ENCODE assay signal across 15 mouse cellular contexts in the genomic region with DNA sequence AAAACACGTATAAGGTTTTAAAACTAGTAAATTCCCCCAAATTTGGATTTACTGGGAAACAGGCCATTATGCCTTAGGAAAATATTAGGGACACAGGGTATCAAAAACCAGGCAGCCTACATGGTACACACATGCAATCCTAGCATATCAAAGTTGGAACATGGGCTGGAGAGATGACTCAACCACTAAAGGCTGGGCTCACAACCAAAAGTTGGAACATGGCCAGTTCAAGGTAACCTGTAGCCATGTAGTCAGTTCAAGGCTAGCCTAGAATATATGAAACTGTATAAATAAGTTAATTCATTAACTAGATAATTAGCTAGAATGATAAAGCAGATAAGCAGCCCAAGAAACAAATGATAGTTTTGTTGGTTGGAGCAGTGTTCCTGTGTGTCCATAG. TPM values are rescaled to one million over a fixed set of nuclear protein-coding genes. Genes with fewer than 3 reads are reported as not detected.
"Had no signal": no experiment of that assay in that cellular context is flagged by ENCODE, and none has a peak within 500 bp of the region (broad histone marks: within the 10 kb centered on the region; RNA-seq: fewer than 3 reads in every experiment).

No protein-coding gene starts in this region.

- H3K9me3 ChIP-seq: limb, embryonic 12.5 days; liver, embryonic 15.5 days; midbrain, embryonic 13.5 days; neural tube, embryonic 12.5 days; stomach, embryonic 15.5 days had no signal

- ATAC-seq: lung, postnatal 0 days; midbrain, embryonic 13.5 days had no signal

- H3K4me3 ChIP-seq: limb, embryonic 12.5 days; liver, embryonic 15.5 days; midbrain, embryonic 13.5 days; neural tube, embryonic 12.5 days; stomach, embryonic 15.5 days had no signal

- H3K36me3 ChIP-seq: limb, embryonic 12.5 days; liver, embryonic 15.5 days; midbrain, embryonic 13.5 days; neural tube, embryonic 12.5 days; stomach, embryonic 15.5 days had no signal

- DNase-seq: kidney, adult 18-20 months; kidney, postnatal 10 days; kidney, postnatal 4 days; liver; lung, adult 2 months; lung, postnatal 36 days; right cerebral cortex, postnatal 14 days; thymus, postnatal 4 days had no signal

- H3K9ac ChIP-seq: limb, embryonic 12.5 days; liver, embryonic 15.5 days; midbrain, embryonic 13.5 days; neural tube, embryonic 12.5 days; stomach, embryonic 15.5 days had no signal

- H3K27ac ChIP-seq: limb, embryonic 12.5 days; liver, embryonic 15.5 days; midbrain, embryonic 13.5 days; neural tube, embryonic 12.5 days; stomach, embryonic 15.5 days had no signal

- H3K4me2 ChIP-seq: limb, embryonic 12.5 days; liver, embryonic 15.5 days; midbrain, embryonic 13.5 days; neural tube, embryonic 12.5 days; stomach, embryonic 15.5 days had no signal

RNA-seq across cellular contexts. Expression of a gene that starts 3.3 kb away (rescaled TPM):
- total RNA-seq: neutrophil, adult 5-6 weeks had no signal
